Mouse (Mus musculus): Measurements from ENCODE around the gene Ints11. TPM values are rescaled to one million over a fixed set of nuclear protein-coding genes. Genes with fewer than 3 reads are reported as not detected.

Ints11 gene
- total and polyA plus RNA-seq, 2 experiments from 2014 or later: 20.0 to 25.1 TPM

GRCm38 (mm10) chr4:155853421-155853820 lies 15.9 kb upstream of the Ints11 start:
- Histone ChIP-seq H3K9ac (replicated peaks; ENCODE audit: low read depth, low read length) (no peak overlapping the region), H3K4me1 (ENCODE audit: control insufficient read depth, insufficient read depth) (peaks cover 6% of the 10 kb centered on the region), H3K27me3 (ENCODE audit: control insufficient read depth, insufficient read depth, low read length) (no peaks in the 10 kb centered on the region), H3K4me3 (ENCODE audit: low read depth, low read length) (no peak overlapping the region), H3K9me3 (replicated peaks; ENCODE audit: control insufficient read depth, low read length) (no peaks in the 10 kb centered on the region), H3K27ac (ENCODE audit: low read depth) (no peak overlapping the region), H3K36me3 (replicated peaks; ENCODE audit: control insufficient read depth, insufficient read depth, low read length) (peaks cover 41% of the 10 kb centered on the region), H3K4me2 (ENCODE audit: low read depth, low read length) (no peak overlapping the region)
- ATAC-seq (ENCODE audit: insufficient read depth, low read depth): no peak
- TF ChIP-seq EP300 (IDR thresholded peaks at IDR 0.05; ENCODE audit: low read depth): no peak
- TF ChIP-seq CTCF (IDR thresholded peaks at IDR 0.05; ENCODE audit: low read depth): no peak
- WGBS: 84% methylated on average over 9 of the region's 9 CpGs
- no peak for DNase-seq (ENCODE audit: low spot score)

- TF ChIP-seq CTCF (IDR thresholded peaks at IDR 0.05; ENCODE audit: low read depth) (no peak), EP300 (IDR thresholded peaks at IDR 0.05; ENCODE audit: low read depth) (no peak)
- Histone ChIP-seq H3K36me3 (replicated peaks; ENCODE audit: control insufficient read depth, insufficient read depth, low read length) (peaks cover 47% of the 10 kb centered on the region), H3K4me2 (ENCODE audit: low read depth, low read length) (no peak overlapping the region), H3K4me3 (ENCODE audit: low read depth, low read length) (no peak overlapping the region), H3K27ac (ENCODE audit: low read depth) (no peak overlapping the region), H3K9ac (replicated peaks; ENCODE audit: low read depth, low read length) (no peak overlapping the region), H3K4me1 (ENCODE audit: control insufficient read depth, insufficient read depth) (no peaks in the 10 kb centered on the region; the same call in 1 of the 2 replicates), H3K9me3 (replicated peaks; ENCODE audit: control insufficient read depth, low read length) (no peaks in the 10 kb centered on the region), H3K27me3 (ENCODE audit: control insufficient read depth, insufficient read depth, low read length) (no peaks in the 10 kb centered on the region)
- no peak for DNase-seq (ENCODE audit: low spot score)
- ATAC-seq (ENCODE audit: insufficient read depth, low read depth): no peak
- WGBS: 92% methylated on average over 12 of the region's 12 CpGs
Observed at GRCm38 (mm10) chr4:155854991-155855390, 14.4 kb upstream of the Ints11 start.

- Histone ChIP-seq H3K27me3 (ENCODE audit: control insufficient read depth, insufficient read depth, low read length) (no peaks in the 10 kb centered on the region), H3K4me1 (ENCODE audit: control insufficient read depth, insufficient read depth) (no peaks in the 10 kb centered on the region; the same call in 1 of the 2 replicates), H3K9me3 (replicated peaks; ENCODE audit: control insufficient read depth, low read length) (no peaks in the 10 kb centered on the region), H3K4me3 (ENCODE audit: low read depth, low read length) (no peak overlapping the region), H3K9ac (replicated peaks; ENCODE audit: low read depth, low read length) (no peak overlapping the region), H3K4me2 (ENCODE audit: low read depth, low read length) (no peak overlapping the region), H3K36me3 (replicated peaks; ENCODE audit: control insufficient read depth, insufficient read depth, low read length) (peaks cover 47% of the 10 kb centered on the region), H3K27ac (ENCODE audit: low read depth) (no peak overlapping the region)
- TF ChIP-seq EP300 (IDR thresholded peaks at IDR 0.05; ENCODE audit: low read depth) (no peak), CTCF (IDR thresholded peaks at IDR 0.05; ENCODE audit: low read depth) (no peak)
- WGBS: 86% methylated on average over 12 of the region's 12 CpGs
- DNase-seq (ENCODE audit: low spot score) (no peak), ATAC-seq (ENCODE audit: insufficient read depth, low read depth) (no peak)
Observed at GRCm38 (mm10) chr4:155856071-155856470, 13.3 kb upstream of the Ints11 start.

GRCm38 (mm10) chr4:155856881-155857280 lies 12.5 kb upstream of the Ints11 start:
- Histone ChIP-seq H3K9me3 (replicated peaks; ENCODE audit: control insufficient read depth, low read length) (no peaks in the 10 kb centered on the region), H3K4me1 (ENCODE audit: control insufficient read depth, insufficient read depth) (no peaks in the 10 kb centered on the region; the same call in 1 of the 2 replicates), H3K4me2 (ENCODE audit: low read depth, low read length) (no peak overlapping the region), H3K27me3 (ENCODE audit: control insufficient read depth, insufficient read depth, low read length) (no peaks in the 10 kb centered on the region), H3K36me3 (replicated peaks; ENCODE audit: control insufficient read depth, insufficient read depth, low read length) (peaks cover 47% of the 10 kb centered on the region), H3K9ac (replicated peaks; ENCODE audit: low read depth, low read length) (no peak overlapping the region), H3K4me3 (ENCODE audit: low read depth, low read length) (no peak overlapping the region), H3K27ac (ENCODE audit: low read depth) (no peak overlapping the region)
- 86% methylated on average over 3 of the region's 3 CpGs for WGBS
- TF ChIP-seq EP300 (IDR thresholded peaks at IDR 0.05; ENCODE audit: low read depth) (no peak), CTCF (IDR thresholded peaks at IDR 0.05; ENCODE audit: low read depth) (no peak)
- ATAC-seq (ENCODE audit: insufficient read depth, low read depth) (no peak), DNase-seq (ENCODE audit: low spot score) (no peak)

- DNase-seq (ENCODE audit: low spot score): peak; percentile 60
Observed at GRCm38 (mm10) chr4:155859318-155859717, 10.0 kb upstream of the Ints11 start.

DNA sequence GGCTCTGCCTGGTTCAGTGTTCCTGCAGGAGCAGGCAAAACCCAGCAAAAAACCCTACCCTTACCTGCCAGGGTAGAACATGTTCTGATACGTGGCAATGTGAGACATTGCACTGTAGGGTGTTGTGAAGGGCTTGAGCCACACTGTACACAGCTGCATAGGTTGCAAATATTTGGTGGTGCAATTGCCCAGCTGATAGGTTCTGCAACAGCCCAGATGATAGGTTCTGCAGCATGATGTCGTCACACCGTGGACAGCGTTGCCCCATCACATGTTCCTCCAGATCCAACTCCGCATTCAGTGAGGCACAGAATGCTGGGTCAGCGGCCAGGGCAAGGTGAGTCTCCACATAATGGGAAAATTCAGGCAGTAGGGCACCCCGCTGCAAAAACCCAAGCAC lies 7.6 kb upstream of the Ints11 start:
- H3K9ac ChIP-seq (replicated peaks; ENCODE audit: low read depth, low read length): no peak overlapping the region
- no peak overlapping the region for H3K27ac ChIP-seq (ENCODE audit: low read depth)
- H3K4me2 ChIP-seq (ENCODE audit: low read depth, low read length): no peak overlapping the region
- H3K9me3 ChIP-seq (replicated peaks; ENCODE audit: control insufficient read depth, low read length): no peaks in the 10 kb centered on the region
- no peak overlapping the region for H3K4me3 ChIP-seq (ENCODE audit: low read depth, low read length)
- H3K27me3 ChIP-seq (ENCODE audit: control insufficient read depth, insufficient read depth, low read length): no peaks in the 10 kb centered on the region
- H3K4me1 ChIP-seq (ENCODE audit: control insufficient read depth, insufficient read depth): no peaks in the 10 kb centered on the region
- DNase-seq (ENCODE audit: low spot score) (no peak), ATAC-seq (ENCODE audit: insufficient read depth, low read depth) (no peak)
- H3K36me3 ChIP-seq (replicated peaks; ENCODE audit: control insufficient read depth, insufficient read depth, low read length): peaks cover 39% of the 10 kb centered on the region
- TF ChIP-seq EP300 (IDR thresholded peaks at IDR 0.05; ENCODE audit: low read depth) (no peak), CTCF (IDR thresholded peaks at IDR 0.05; ENCODE audit: low read depth) (no peak)
- 88% methylated on average over 7 of the region's 7 CpGs for WGBS

More at GRCm38 (mm10) chr4:155859318-155859717, 10.0 kb upstream of the Ints11 start:
- Histone ChIP-seq H3K4me1 (ENCODE audit: control insufficient read depth, insufficient read depth) (no peaks in the 10 kb centered on the region), H3K4me3 (ENCODE audit: low read depth, low read length) (no peak overlapping the region), H3K36me3 (replicated peaks; ENCODE audit: control insufficient read depth, insufficient read depth, low read length) (peaks cover 45% of the 10 kb centered on the region), H3K27me3 (ENCODE audit: control insufficient read depth, insufficient read depth, low read length) (no peaks in the 10 kb centered on the region), H3K9me3 (replicated peaks; ENCODE audit: control insufficient read depth, low read length) (no peaks in the 10 kb centered on the region), H3K9ac (replicated peaks; ENCODE audit: low read depth, low read length) (no peak overlapping the region), H3K27ac (ENCODE audit: low read depth) (no peak overlapping the region), H3K4me2 (ENCODE audit: low read depth, low read length) (no peak overlapping the region)
- WGBS: 19% methylated on average over 13 of the region's 13 CpGs
- TF ChIP-seq CTCF (IDR thresholded peaks at IDR 0.05; ENCODE audit: low read depth): no peak
- TF ChIP-seq EP300 (IDR thresholded peaks at IDR 0.05; ENCODE audit: low read depth): peak; percentile 25; the same call in 1 of the 2 replicates
- ATAC-seq (ENCODE audit: insufficient read depth, low read depth): peak; percentile 58

Measured in heart, postnatal 0 days (tissue).